Mouse (Mus musculus): ENCODE results near the gene Gramd4. TPM values are rescaled to one million over a fixed set of nuclear protein-coding genes. Genes with fewer than 3 reads are reported as not detected.

Gene Gramd4
- total and polyA plus RNA-seq, 3 experiments: 0.17 to 0.66 (median 0.56) TPM

DNA sequence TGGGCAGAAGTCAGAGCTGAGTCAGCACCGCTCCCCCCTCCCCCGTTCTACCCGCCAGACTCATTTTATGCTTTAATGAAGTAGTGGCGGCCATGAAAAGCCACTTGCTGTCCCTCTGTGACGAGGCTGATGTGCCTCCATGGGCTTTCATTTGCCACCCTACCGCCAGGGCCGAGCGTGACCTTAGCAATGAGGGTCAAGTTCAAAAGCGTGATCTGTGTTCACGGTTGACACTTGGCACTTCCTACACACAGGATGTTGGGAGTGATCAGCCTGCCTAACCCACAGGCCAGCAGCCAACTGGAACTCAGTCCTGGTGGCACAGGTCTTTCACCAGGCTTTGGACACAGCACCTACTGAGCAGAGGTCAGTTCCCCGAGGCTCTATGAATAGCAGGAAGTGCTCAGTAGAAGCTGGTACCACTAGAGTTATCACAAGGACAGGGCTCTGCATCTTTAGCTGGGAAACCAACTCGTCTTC lies 96.0 kb downstream of the Gramd4 start:
- Histone ChIP-seq H3K4me1 (ENCODE audit: control insufficient read depth in 1 of 2, insufficient read depth in 2 of 2) (peaks cover 0 to 3% of the 10 kb centered on the region in 2 experiments; a peak in 1 of 4 replicates), H3K27ac (ENCODE audit: insufficient read depth, low read depth) (no peak overlapping the region), H3K79me2 (replicated peaks; ENCODE audit: control insufficient read depth, extremely low read depth, insufficient read depth, poor library complexity, severe bottlenecking) (no peaks in the 10 kb centered on the region), H3K9ac (ENCODE audit: insufficient read depth, low read depth) (no peak overlapping the region), H3K4me2 (ENCODE audit: insufficient read depth, low read depth, poor library complexity, severe bottlenecking) (no peak overlapping the region), H3K27me3 (replicated peaks) (no peaks in the 10 kb centered on the region), H3K4me3 (replicated peaks in 1 of 3; ENCODE audit: low read depth in 2 of 3, low read length in 2 of 3, poor library complexity in 1 of 3) (no peak overlapping the region), H3K9me3 (replicated peaks; ENCODE audit: low read length) (no peaks in the 10 kb centered on the region), H3K36me3 (replicated peaks in 1 of 2; ENCODE audit: control insufficient read depth in 1 of 2, insufficient read depth in 1 of 2, low read length in 1 of 2) (peaks cover 24 to 32% of the 10 kb centered on the region in 2 experiments)
- in situ Hi-C loops (cut with MboI; ENCODE audit: low pct_ligation_motif_present, low pct_unique_long_range_greater_than_20kb, low sequenced_read_pairs): no loop called here
- DNase-seq (ENCODE audit: extremely low read depth): no peak
- no peak for TF ChIP-seq USF1 (IDR thresholded peaks at IDR 0.05; ENCODE audit: low read depth, low read length)
- TF ChIP-seq MAFK (IDR thresholded peaks at IDR 0.05; ENCODE audit: insufficient replicate concordance, low read length): no peak
- TF ChIP-seq JUND (conservative IDR thresholded peaks at IDR 0.05; ENCODE audit: low read depth, low read length): no peak
- TF ChIP-seq CTCF (conservative IDR thresholded peaks at IDR 0.05 in 1 of 2, IDR thresholded peaks at IDR 0.05 in 1 of 2; ENCODE audit: low read depth in 2 of 2, low read length in 2 of 2): no peak
- no peak for TF ChIP-seq CHD2 (IDR thresholded peaks at IDR 0.05; ENCODE audit: low read length)
- TF ChIP-seq NELFE (IDR thresholded peaks at IDR 0.05; ENCODE audit: low read depth, low read length): no peak
- no peak for TF ChIP-seq ZNF384 (IDR thresholded peaks at IDR 0.05; ENCODE audit: low read depth, low read length)
- no peak for TF ChIP-seq TBP (conservative IDR thresholded peaks at IDR 0.05; ENCODE audit: low read depth, low read length)
- TF ChIP-seq SIN3A (IDR thresholded peaks at IDR 0.05; ENCODE audit: low read length): no peak
- TF ChIP-seq ELF1 (IDR thresholded peaks at IDR 0.05; ENCODE audit: low read depth, low read length): no peak
- TF ChIP-seq MAX (IDR thresholded peaks at IDR 0.05; ENCODE audit: low read length): no peak
- no peak for TF ChIP-seq TCF12 (IDR thresholded peaks at IDR 0.05; ENCODE audit: low read depth, low read length)
- no peak for TF ChIP-seq ZKSCAN1 (IDR thresholded peaks at IDR 0.05; ENCODE audit: borderline replicate concordance, low read depth, low read length)
- TF ChIP-seq POLR2A (IDR thresholded peaks at IDR 0.05; ENCODE audit: low read depth, low read length): no peak
- TF ChIP-seq RCOR1 (conservative IDR thresholded peaks at IDR 0.05; ENCODE audit: low read depth, low read length): no peak
- TF ChIP-seq PAX5 (IDR thresholded peaks at IDR 0.05; ENCODE audit: low read length): no peak
- no peak for TF ChIP-seq MYC (IDR thresholded peaks at IDR 0.05; ENCODE audit: low read depth, low read length)
- TF ChIP-seq ZC3H11A (IDR thresholded peaks at IDR 0.05; ENCODE audit: low read depth, low read length): no peak
- TF ChIP-seq ETS1 (conservative IDR thresholded peaks at IDR 0.05; ENCODE audit: low read depth, low read length): no peak
- dilution Hi-C loops (cut with MboI; ENCODE audit: extremely low pct_ligation_motif_present, extremely low pct_unique_long_range_greater_than_20kb, low sequenced_read_pairs): no loop called here

DNA sequence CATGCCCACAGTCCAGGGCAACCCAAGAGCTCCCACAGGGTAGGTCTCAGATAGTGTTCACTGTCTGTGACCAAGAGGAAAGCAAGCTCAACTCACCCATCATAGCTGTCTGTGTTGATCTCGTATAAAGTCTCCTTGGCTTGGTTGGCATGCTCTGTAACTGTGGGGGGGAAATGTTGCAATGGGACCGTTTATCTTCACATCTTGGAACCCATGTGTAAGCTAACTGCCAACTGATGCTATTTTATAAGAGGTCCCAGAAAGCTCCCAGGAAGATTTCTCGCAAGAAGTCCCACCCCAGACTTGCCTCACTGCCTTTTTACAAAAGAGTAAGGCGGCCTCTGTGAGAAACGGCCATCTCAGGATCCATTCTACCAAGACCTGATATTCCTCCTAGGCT lies 99.0 kb downstream of the Gramd4 start:
- no peak for TF ChIP-seq JUND (conservative IDR thresholded peaks at IDR 0.05; ENCODE audit: low read depth, low read length)
- TF ChIP-seq GABPA (IDR thresholded peaks at IDR 0.05; ENCODE audit: insufficient replicate concordance, low read depth, low read length): no peak
- TF ChIP-seq BHLHE40 (IDR thresholded peaks at IDR 0.05; ENCODE audit: low read depth, low read length): no peak
- no peak for TF ChIP-seq RCOR1 (conservative IDR thresholded peaks at IDR 0.05; ENCODE audit: low read depth, low read length)
- TF ChIP-seq PAX5 (IDR thresholded peaks at IDR 0.05; ENCODE audit: low read length): no peak
- no peak for TF ChIP-seq POLR2AphosphoS2 (IDR thresholded peaks at IDR 0.05; ENCODE audit: low read depth, low read length)
- no peak for TF ChIP-seq ELF1 (IDR thresholded peaks at IDR 0.05; ENCODE audit: low read depth, low read length)
- no peak for TF ChIP-seq USF1 (IDR thresholded peaks at IDR 0.05; ENCODE audit: low read depth, low read length)
- TF ChIP-seq NRF1 (IDR thresholded peaks at IDR 0.05; ENCODE audit: low read depth, low read length): no peak
- no peak for TF ChIP-seq HCFC1 (IDR thresholded peaks at IDR 0.05; ENCODE audit: low read depth, low read length)
- TF ChIP-seq POLR2A (IDR thresholded peaks at IDR 0.05; ENCODE audit: low read depth, low read length): no peak
- TF ChIP-seq ZKSCAN1 (IDR thresholded peaks at IDR 0.05; ENCODE audit: borderline replicate concordance, low read depth, low read length): no peak
- TF ChIP-seq MAZ (IDR thresholded peaks at IDR 0.05; ENCODE audit: low read depth, low read length): no peak
- TF ChIP-seq CHD1 (IDR thresholded peaks at IDR 0.05; ENCODE audit: low read depth, low read length): no peak
- no peak for TF ChIP-seq MYC (IDR thresholded peaks at IDR 0.05; ENCODE audit: low read depth, low read length)
- no peak for TF ChIP-seq MAX (IDR thresholded peaks at IDR 0.05; ENCODE audit: low read length)
- TF ChIP-seq E2F4 (IDR thresholded peaks at IDR 0.05; ENCODE audit: insufficient replicate concordance, low read depth, low read length): no peak
- TF ChIP-seq EP300 (IDR thresholded peaks at IDR 0.05; ENCODE audit: low read length): no peak
- no peak for TF ChIP-seq KAT2A (IDR thresholded peaks at IDR 0.05; ENCODE audit: insufficient replicate concordance, low read length)
- no peak for TF ChIP-seq CHD2 (IDR thresholded peaks at IDR 0.05; ENCODE audit: low read length)
- H3K79me2 ChIP-seq (replicated peaks; ENCODE audit: control insufficient read depth, extremely low read depth, insufficient read depth, poor library complexity, severe bottlenecking): no peaks in the 10 kb centered on the region
- H3K36me3 ChIP-seq (replicated peaks in 1 of 2; ENCODE audit: control insufficient read depth in 1 of 2, insufficient read depth in 1 of 2, low read length in 1 of 2): peaks cover 15 to 26% of the 10 kb centered on the region in 2 experiments
- no peak overlapping the region for H3K4me3 ChIP-seq (replicated peaks in 1 of 3; ENCODE audit: low read depth in 2 of 3, low read length in 2 of 3, poor library complexity in 1 of 3)
- in situ Hi-C loops (cut with MboI; ENCODE audit: low pct_ligation_motif_present, low pct_unique_long_range_greater_than_20kb, low sequenced_read_pairs) (no loop called here), dilution Hi-C loops (cut with MboI; ENCODE audit: extremely low pct_ligation_motif_present, extremely low pct_unique_long_range_greater_than_20kb, low sequenced_read_pairs) (no loop called here)
- no peak overlapping the region for H3K4me2 ChIP-seq (ENCODE audit: insufficient read depth, low read depth, poor library complexity, severe bottlenecking)
- no peak overlapping the region for H3K9ac ChIP-seq (ENCODE audit: insufficient read depth, low read depth)
- H3K9me3 ChIP-seq (replicated peaks; ENCODE audit: low read length): peaks cover under 1% of the 10 kb centered on the region
- H3K27ac ChIP-seq (ENCODE audit: insufficient read depth, low read depth): no peak overlapping the region
- H3K27me3 ChIP-seq (replicated peaks): no peaks in the 10 kb centered on the region
- peaks cover 0 to 3% of the 10 kb centered on the region in 2 experiments; a peak in 1 of 4 replicates for H3K4me1 ChIP-seq (ENCODE audit: control insufficient read depth in 1 of 2, insufficient read depth in 2 of 2)
- no peak for DNase-seq (ENCODE audit: extremely low read depth)
